Mouse (Mus musculus): ENCODE measurements around the gene 4930442H23Rik. TPM values are rescaled to one million over a fixed set of nuclear protein-coding genes. Genes with fewer than 3 reads are reported as not detected.
A peak's percentile ranks its signal among the peaks of the same experiment; 100 is the strongest.
"Not testable (repeated sequence)": the region's sequence is repeated elsewhere in the genome, so short reads cannot be mapped to it uniquely, and the experiment has no call there.

4930442H23Rik gene
- total RNA-seq, 2 experiments from 2014 or later = not detected

- intact Hi-C loops (cut with DNase I) = no loop called here
- DNase-seq (ENCODE audit: low spot score in 2 of 2) = no peak
These were observed 16.5 kb upstream of the 4930442H23Rik start for GRCm38 (mm10) chr10:81200141-81200540.

GRCm38 (mm10) chr10:81198990-81199389, 15.3 kb upstream of the 4930442H23Rik start:
- DNase-seq (ENCODE audit: low spot score in 2 of 2) = no peak
- intact Hi-C loops (cut with DNase I) = loop anchor here (2.0 to 10.0 kb wide), 3 partner anchors 18 to 256 kb away; partner anchors contain the start of gene Nfic

GRCm38 (mm10) chr10:81198230-81198629, 14.6 kb upstream of the 4930442H23Rik start:
- DNase-seq (ENCODE audit: low spot score in 2 of 2) = peak; percentile 74 to 83
- intact Hi-C loops (cut with DNase I) = loop anchor here (2.0 to 10.0 kb wide), 3 partner anchors 19 to 257 kb away; partner anchors contain the start of gene Nfic

- DNase-seq (ENCODE audit: low spot score in 2 of 2) = no peak
- intact Hi-C loops (cut with DNase I) = loop anchor here (5.0 to 10.0 kb wide), 2 partner anchors 150 to 257 kb away; partner anchors contain the start of gene Nfic
These were observed 13.7 kb upstream of the 4930442H23Rik start for GRCm38 (mm10) chr10:81197305-81197704.

- DNase-seq (ENCODE audit: low spot score in 2 of 2) = no peak
- intact Hi-C loops (cut with DNase I) = loop anchor here (5.0 to 10.0 kb wide), 2 partner anchors 151 to 258 kb away; partner anchors contain the start of gene Nfic
These were observed 12.9 kb upstream of the 4930442H23Rik start for GRCm38 (mm10) chr10:81196470-81197065.

GRCm38 (mm10) chr10:81195300-81195699, 11.7 kb upstream of the 4930442H23Rik start:
- intact Hi-C loops (cut with DNase I) = loop anchor here (5.0 to 10.0 kb wide), 2 partner anchors 152 to 260 kb away; partner anchors contain the start of gene Nfic

GRCm38 (mm10) chr10:81193991-81194774, 10.5 kb upstream of the 4930442H23Rik start:
- peak in 1 of 2 experiments; percentile 49 for DNase-seq (ENCODE audit: low spot score in 2 of 2)
- intact Hi-C loops (cut with DNase I) = loop anchor here (10.0 kb wide), 1 partner anchor 261 kb away; the partner anchor contains the start of gene Nfic

More at GRCm38 (mm10) chr10:81195300-81195699, 11.7 kb upstream of the 4930442H23Rik start:
- no peak for DNase-seq (ENCODE audit: low spot score in 2 of 2)

GRCm38 (mm10) chr10:81192968-81193501, 9.4 kb upstream of the 4930442H23Rik start:
- intact Hi-C loops (cut with DNase I) = loop anchor here (10.0 kb wide), 1 partner anchor 262 kb away; the partner anchor contains the start of gene Nfic
- DNase-seq (ENCODE audit: low spot score in 2 of 2) = peak in 1 of 2 experiments; percentile 46

GRCm38 (mm10) chr10:81192270-81192967, 8.8 kb upstream of the 4930442H23Rik start:
- DNase-seq (ENCODE audit: low spot score in 2 of 2) = peak; percentile 92 to 94
- intact Hi-C loops (cut with DNase I) = loop anchor here (10.0 kb wide), 1 partner anchor 262 kb away; the partner anchor contains the start of gene Nfic

GRCm38 (mm10) chr10:81191342-81191982, 7.8 kb upstream of the 4930442H23Rik start:
- intact Hi-C loops (cut with DNase I) = loop anchor here (10.0 kb wide), 1 partner anchor 263 kb away; the partner anchor contains the start of gene Nfic
- DNase-seq (ENCODE audit: low spot score in 2 of 2) = no peak

GRCm38 (mm10) chr10:81190912-81191321, 7.3 kb upstream of the 4930442H23Rik start:
- no peak for DNase-seq (ENCODE audit: low spot score in 2 of 2)
- intact Hi-C loops (cut with DNase I) = loop anchor here (10.0 kb wide), 1 partner anchor 264 kb away; the partner anchor contains the start of gene Nfic

- no peak for DNase-seq (ENCODE audit: low spot score in 2 of 2)
- intact Hi-C loops (cut with DNase I) = loop anchor here (10.0 kb wide), 1 partner anchor 264 kb away; the partner anchor contains the start of gene Nfic
These were observed 6.7 kb upstream of the 4930442H23Rik start for GRCm38 (mm10) chr10:81190236-81190911.

GRCm38 (mm10) chr10:81189821-81190220, 6.2 kb upstream of the 4930442H23Rik start:
- intact Hi-C loops (cut with DNase I) = loop anchor here (10.0 kb wide), 1 partner anchor 265 kb away; the partner anchor contains the start of gene Nfic
- DNase-seq (ENCODE audit: low spot score in 2 of 2) = no peak

- intact Hi-C loops (cut with DNase I) = no loop called here
- no peak for DNase-seq (ENCODE audit: low spot score in 2 of 2)
These were observed 3.5 kb upstream of the 4930442H23Rik start for GRCm38 (mm10) chr10:81187161-81187560.

GRCm38 (mm10) chr10:81184765-81185164, 1.1 kb upstream of the 4930442H23Rik start:
- intact Hi-C loops (cut with DNase I) = no loop called here

GRCm38 (mm10) chr10:81182336-81183333, 1.0 kb downstream of the 4930442H23Rik start, which contains the start of gene Dapk3:
Gene Dapk3, plus strand, starts transcription at chr10:81183005.
- intact Hi-C loops (cut with DNase I) = no loop called here

More at GRCm38 (mm10) chr10:81184765-81185164, 1.1 kb upstream of the 4930442H23Rik start:
- DNase-seq (ENCODE audit: low spot score in 2 of 2) = no peak

GRCm38 (mm10) chr10:81181860-81182259, 1.8 kb downstream of the 4930442H23Rik start:
- intact Hi-C loops (cut with DNase I); DNase-seq (ENCODE audit: low spot score in 2 of 2): not testable (repeated sequence)

More at GRCm38 (mm10) chr10:81182336-81183333, 1.0 kb downstream of the 4930442H23Rik start, which contains the start of gene Dapk3:
- peak; percentile 98 to 100 for DNase-seq (ENCODE audit: low spot score in 2 of 2)
